Mouse (Mus musculus) myocyte (in vitro differentiated cells): ENCODE results near the gene Pgbd1. TPM values are rescaled to one million over a fixed set of nuclear protein-coding genes. Genes with fewer than 3 reads are reported as not detected.

ENCODE experiments used
- H3K27me3 ChIP-seq: one replicate; pipeline ENCODE4 v1.6.1; 2011; ENCODE audit not compliant: control insufficient read depth, insufficient read depth, insufficient read length
- H3K36me3 ChIP-seq: one replicate; pipeline ENCODE4 v1.6.1; 2011; ENCODE audit not compliant: control insufficient read depth, insufficient read depth
- H3K4me2 ChIP-seq: one replicate; pipeline ENCODE4 v1.6.1; 2011; ENCODE audit warnings: low read depth, control low read depth
- H3K4me3 ChIP-seq: one replicate; pipeline ENCODE4 v1.5.1; 2011; ENCODE audit warnings: mild to moderate bottlenecking, control low read depth, moderate library complexity
- H3K79me2 ChIP-seq: one replicate; pipeline ENCODE4 v1.6.1; 2011; ENCODE audit not compliant: control insufficient read depth, insufficient read depth
- H3ac ChIP-seq: one replicate; pipeline ENCODE4 v1.6.1; 2011; ENCODE audit not compliant: control insufficient read depth, insufficient read length
- CEBPB ChIP-seq: IDR thresholded peaks from 2 replicates; pipeline ENCODE4 v1.6.1; 2011; ENCODE audit warnings: mild to moderate bottlenecking, moderate library complexity; ENCODE audit not compliant: poor library complexity, insufficient read depth, severe bottlenecking
- E2F4 ChIP-seq: IDR thresholded peaks from one replicate; pipeline ENCODE4 v1.6.1; 2011; ENCODE audit warnings: mild to moderate bottlenecking, control low read depth, moderate library complexity; ENCODE audit not compliant: insufficient read depth
- MAX ChIP-seq: IDR thresholded peaks from one replicate; pipeline ENCODE4 v1.6.1; 2011; ENCODE audit warnings: low read depth, mild to moderate bottlenecking, control low read depth
- MYOD1 ChIP-seq, 3 experiments: IDR thresholded peaks; one replicate each; pipeline ENCODE4 v1.6.1; 2011; ENCODE audit warnings: control low read depth in 2 of 3, low read depth in 2 of 3, mild to moderate bottlenecking in 2 of 3, moderate library complexity in 1 of 3; ENCODE audit not compliant: insufficient read length in 2 of 3, control insufficient read depth in 1 of 3
- MYOG ChIP-seq, 3 experiments: IDR thresholded peaks; one replicate each; pipeline ENCODE4 v1.6.1; 2011; ENCODE audit warnings: control low read depth in 2 of 3, low read depth in 2 of 3, mild to moderate bottlenecking in 2 of 3; ENCODE audit not compliant: insufficient read length in 2 of 3, control insufficient read depth in 1 of 3, insufficient read depth in 1 of 3
- POLR2A ChIP-seq: IDR thresholded peaks from one replicate; pipeline ENCODE4 v1.6.1; 2011; ENCODE audit warnings: low read depth, mild to moderate bottlenecking, control low read depth, moderate library complexity; ENCODE audit not compliant: insufficient read length
- POLR2AphosphoS2 ChIP-seq: IDR thresholded peaks from one replicate; pipeline ENCODE4 v1.6.1; 2011; ENCODE audit warnings: low read depth, control low read depth; ENCODE audit not compliant: insufficient read length
- REST ChIP-seq: IDR thresholded peaks from one replicate; pipeline ENCODE4 v1.6.1; 2011; ENCODE audit warnings: mild to moderate bottlenecking, control low read depth, moderate library complexity; ENCODE audit not compliant: insufficient read depth, insufficient read length
- SRF ChIP-seq: IDR thresholded peaks from one replicate; pipeline ENCODE4 v1.6.1; 2011; ENCODE audit warnings: low read depth; ENCODE audit not compliant: control insufficient read depth, insufficient read length
- TCF12 ChIP-seq: IDR thresholded peaks from one replicate; pipeline ENCODE4 v1.6.1; 2011; ENCODE audit warnings: mild to moderate bottlenecking, control low read depth; ENCODE audit not compliant: poor library complexity, insufficient read depth, severe bottlenecking
- TCF3 ChIP-seq: IDR thresholded peaks from one replicate; pipeline ENCODE4 v1.6.1; 2011; ENCODE audit warnings: low read depth, control low read depth; ENCODE audit not compliant: insufficient read length
- USF1 ChIP-seq: IDR thresholded peaks from one replicate; pipeline ENCODE4 v1.6.1; 2011; ENCODE audit warnings: low read depth, mild to moderate bottlenecking, control low read depth, moderate library complexity
- polyA plus RNA-seq: library from polyadenylated mRNA; unstranded; fragments of >200 nt; fragmentation: generic; extraction: Trizol; gene quantifications from one replicate; pipeline ENCODE4 v1.2.1, GENCODE M21; 2012; ENCODE audit warnings: missing spikeins

Gene Pgbd1
- polyA plus RNA-seq, 1 experiment: 0.13 TPM

- H3K36me3 ChIP-seq: no peaks in the 10 kb centered on the region
- no peak overlapping the region for H3K4me3 ChIP-seq
- no peak overlapping the region for H3ac ChIP-seq
- no peak overlapping the region for H3K4me2 ChIP-seq
- H3K27me3 ChIP-seq: no peaks in the 10 kb centered on the region
- TF ChIP-seq MYOG (IDR thresholded peaks at IDR 0.05; ENCODE audit: control insufficient read depth in 1 of 3, insufficient read depth in 1 of 3, insufficient read length in 2 of 3, low read depth in 2 of 3): no peak
- no peak for TF ChIP-seq POLR2A
- TF ChIP-seq USF1: no peak
- no peak for TF ChIP-seq TCF3
- no peak for TF ChIP-seq CEBPB
- H3K79me2 ChIP-seq: no peaks in the 10 kb centered on the region
Measured at GRCm38 (mm10) chr13:21435476-21435875, 5.4 kb downstream of the Pgbd1 start.

- Histone ChIP-seq H3K36me3 (no peaks in the 10 kb centered on the region), H3K4me3 (no peak overlapping the region), H3K79me2 (no peaks in the 10 kb centered on the region), H3K4me2 (no peak overlapping the region), H3ac (no peak overlapping the region), H3K27me3 (no peaks in the 10 kb centered on the region)
- TF ChIP-seq CEBPB (no peak), USF1 (no peak), MAX (no peak), TCF3 (no peak), POLR2A (no peak), REST (no peak), SRF (no peak)
Measured at GRCm38 (mm10) chr13:21427631-21428030, 13.2 kb downstream of the Pgbd1 start.

GRCm38 (mm10) chr13:21423301-21423700 is 17.6 kb downstream of the Pgbd1 start:
- H3K79me2 ChIP-seq: no peaks in the 10 kb centered on the region
- H3K4me2 ChIP-seq: no peak overlapping the region

GRCm38 (mm10) chr13:21418865-21419264 is 22.0 kb downstream of the Pgbd1 start:
- H3K4me2 ChIP-seq: peak overlapping the region; percentile 27
- no peaks in the 10 kb centered on the region for H3K27me3 ChIP-seq
- TF ChIP-seq POLR2A (no peak), MYOG (IDR thresholded peaks at IDR 0.05; ENCODE audit: control insufficient read depth in 1 of 3, insufficient read depth in 1 of 3, insufficient read length in 2 of 3, low read depth in 2 of 3) (peak in 1 of 3 experiments; percentile 16), MYOD1 (IDR thresholded peaks at IDR 0.05; ENCODE audit: control insufficient read depth in 1 of 3, insufficient read length in 2 of 3, low read depth in 2 of 3) (peak in 2 of 3 experiments; percentile 76 to 80)
- no peaks in the 10 kb centered on the region for H3K36me3 ChIP-seq
- no peak overlapping the region for H3K4me3 ChIP-seq
- H3ac ChIP-seq: no peak overlapping the region
- H3K79me2 ChIP-seq: no peaks in the 10 kb centered on the region

More at GRCm38 (mm10) chr13:21423301-21423700, 17.6 kb downstream of the Pgbd1 start:
- no peak for TF ChIP-seq E2F4
- no peak for TF ChIP-seq SRF
- TF ChIP-seq TCF12: no peak
- no peak for TF ChIP-seq TCF3
- no peak for TF ChIP-seq USF1
- TF ChIP-seq CEBPB: no peak
- no peak for TF ChIP-seq REST
- no peak for TF ChIP-seq MYOG (IDR thresholded peaks at IDR 0.05; ENCODE audit: control insufficient read depth in 1 of 3, insufficient read depth in 1 of 3, insufficient read length in 2 of 3, low read depth in 2 of 3)
- TF ChIP-seq MAX: no peak
- no peak for TF ChIP-seq POLR2AphosphoS2
- TF ChIP-seq POLR2A: no peak
- no peak for TF ChIP-seq MYOD1 (IDR thresholded peaks at IDR 0.05; ENCODE audit: control insufficient read depth in 1 of 3, insufficient read length in 2 of 3, low read depth in 2 of 3)
- no peaks in the 10 kb centered on the region for H3K36me3 ChIP-seq
- no peak overlapping the region for H3ac ChIP-seq
- no peak overlapping the region for H3K4me3 ChIP-seq
- no peaks in the 10 kb centered on the region for H3K27me3 ChIP-seq

- Histone ChIP-seq H3K79me2 (no peaks in the 10 kb centered on the region), H3K36me3 (no peaks in the 10 kb centered on the region), H3ac (no peak overlapping the region), H3K4me2 (peak overlapping the region; percentile 56), H3K4me3 (no peak overlapping the region), H3K27me3 (no peaks in the 10 kb centered on the region)
- no peak for TF ChIP-seq E2F4
- TF ChIP-seq MYOD1 (IDR thresholded peaks at IDR 0.05; ENCODE audit: control insufficient read depth in 1 of 3, insufficient read length in 2 of 3, low read depth in 2 of 3): no peak
Measured at GRCm38 (mm10) chr13:21417298-21418010, 23.4 kb downstream of the Pgbd1 start.
